Mouse (Mus musculus) adipocyte (in vitro differentiated cells): ENCODE results near the gene Tcf20.

Experiments
- DNase-seq: peaks from one replicate; pipeline ENCODE4 v3.0.0-alpha.2; 2016; ENCODE audit warnings: low spot score

Gene Tcf20

GRCm38 (mm10) chr15:82987732-82988112 lies at the start of gene Tcf20:
TSS of gene Tcf20 (minus strand) at chr15:82987872.
- peak; percentile 39 for DNase-seq

GRCm38 (mm10) chr15:83036900-83037519 lies 49.3 kb upstream of the Tcf20 start:
- no peak for DNase-seq

- no peak for DNase-seq
Measured at GRCm38 (mm10) chr15:83036089-83036488, 48.4 kb upstream of the Tcf20 start.

- DNase-seq = no peak
Measured at GRCm38 (mm10) chr15:83034275-83034977, 46.8 kb upstream of the Tcf20 start.

GRCm38 (mm10) chr15:83032981-83033541 lies 45.4 kb upstream of the Tcf20 start, which contains the start of gene Nfam1:
TSS of gene Nfam1 (minus strand) at chr15:83033306.
- no peak for DNase-seq

- peak; percentile 14 for DNase-seq
Measured at GRCm38 (mm10) chr15:83030884-83031283, 43.2 kb upstream of the Tcf20 start.

GRCm38 (mm10) chr15:83029725-83030718 lies 42.4 kb upstream of the Tcf20 start:
- no peak for DNase-seq

- no peak for DNase-seq
Measured at GRCm38 (mm10) chr15:83026129-83026528, 38.5 kb upstream of the Tcf20 start.

- DNase-seq = no peak
Measured at GRCm38 (mm10) chr15:83025041-83025760, 37.5 kb upstream of the Tcf20 start.

GRCm38 (mm10) chr15:83022947-83023346 lies 35.3 kb upstream of the Tcf20 start:
- no peak for DNase-seq

GRCm38 (mm10) chr15:83010990-83011664 lies 23.5 kb upstream of the Tcf20 start:
- DNase-seq = no peak

- DNase-seq = no peak
Measured at GRCm38 (mm10) chr15:83010423-83010822, 22.8 kb upstream of the Tcf20 start.

- no peak for DNase-seq
Measured at GRCm38 (mm10) chr15:83009532-83009931, 21.9 kb upstream of the Tcf20 start.

- DNase-seq = no peak
Measured at GRCm38 (mm10) chr15:83008761-83009423, 21.2 kb upstream of the Tcf20 start.

- DNase-seq = no peak
Measured at GRCm38 (mm10) chr15:83007346-83007920, 19.8 kb upstream of the Tcf20 start.

GRCm38 (mm10) chr15:83002665-83003548 lies 15.2 kb upstream of the Tcf20 start:
- DNase-seq = no peak

- DNase-seq = no peak
Measured at GRCm38 (mm10) chr15:82998811-82999221, 11.1 kb upstream of the Tcf20 start.

- no peak for DNase-seq
Measured at GRCm38 (mm10) chr15:82996431-82996830, 8.8 kb upstream of the Tcf20 start.

GRCm38 (mm10) chr15:82995239-82995638 lies 7.6 kb upstream of the Tcf20 start:
- DNase-seq = no peak
